Mouse (Mus musculus): ENCODE results near the gene Rps16.

- no peak for TF ChIP-seq POLR2A (IDR thresholded peaks at IDR 0.05; ENCODE audit: insufficient read length, low read depth)
- no peak for TF ChIP-seq USF1 (IDR thresholded peaks at IDR 0.05; ENCODE audit: low read depth)
Measured at GRCm38 (mm10) chr7:28360291-28360690, 9.8 kb downstream of the Rps16 start.
